Mouse (Mus musculus) B cell, adult 67 days (primary cell): ENCODE data around the gene Map3k5. TPM values are rescaled to one million over a fixed set of nuclear protein-coding genes. Genes with fewer than 3 reads are reported as not detected.

ENCODE experiments used
- total RNA-seq, 2 experiments: library from RNA; stranded (reverse); gene quantifications; 4 replicates each; pipeline ENCODE4 v1.2.4; 2023

The Map3k5 gene
- 10 to 100 TPM; 91.3 to 99.0 TPM for total RNA-seq

GRCm38 (mm10) chr10:19934384-19935294 is at the start of gene Map3k5:
Gene Map3k5, plus strand, starts transcription at chr10:19934472.

GRCm38 (mm10) chr10:19907246-19907804 is 26.9 kb upstream of the Map3k5 start, which contains the start of gene Pex7:
Gene Pex7, minus strand, starts transcription at chr10:19907689.

GRCm38 (mm10) chr10:20148130-20148772 is 214.0 kb downstream of the Map3k5 start, which contains the start of gene Map7:
Gene Map7, plus strand, starts transcription at chr10:20148471.

Other genes with a start within 250 kb of the Map3k5 start
- gene Il20ra, start 221.9 kb upstream of the Map3k5 start, total RNA-seq = not detected
- under 1 TPM in 1 of 2 experiments, not detected in 1; 0.26 TPM for gene Slc35d3, start 83.0 kb upstream of the Map3k5 start, total RNA-seq
- 10 to 100 TPM; 12.4 to 18.0 TPM for gene Pex7, start 26.8 kb upstream of the Map3k5 start, total RNA-seq
- gene Map7, start 214.0 kb downstream of the Map3k5 start, total RNA-seq = 10 to 100 TPM; 10.2 to 10.4 TPM